Mouse (Mus musculus) natural killer cell, adult 2 months (primary cell): ENCODE results near the gene Tesc.

Source experiments
- DNase-seq, 2 experiments: peaks; one replicate each; pipeline ENCODE4 v3.0.0; 2022; ENCODE audit warnings: low spot score in 2 of 2

The Tesc gene

GRCm38 (mm10) chr5:118076721-118077592, 49.4 kb downstream of the Tesc start:
- DNase-seq, result no peak

GRCm38 (mm10) chr5:118078550-118078949, 51.0 kb downstream of the Tesc start:
- DNase-seq, result no peak

- no peak for DNase-seq
Observed at GRCm38 (mm10) chr5:118079354-118079753, 51.8 kb downstream of the Tesc start.

- no peak for DNase-seq
Observed at GRCm38 (mm10) chr5:118079839-118080250, 52.3 kb downstream of the Tesc start.

- DNase-seq, result no peak
Observed at GRCm38 (mm10) chr5:118081374-118081949, 53.9 kb downstream of the Tesc start.

DNA sequence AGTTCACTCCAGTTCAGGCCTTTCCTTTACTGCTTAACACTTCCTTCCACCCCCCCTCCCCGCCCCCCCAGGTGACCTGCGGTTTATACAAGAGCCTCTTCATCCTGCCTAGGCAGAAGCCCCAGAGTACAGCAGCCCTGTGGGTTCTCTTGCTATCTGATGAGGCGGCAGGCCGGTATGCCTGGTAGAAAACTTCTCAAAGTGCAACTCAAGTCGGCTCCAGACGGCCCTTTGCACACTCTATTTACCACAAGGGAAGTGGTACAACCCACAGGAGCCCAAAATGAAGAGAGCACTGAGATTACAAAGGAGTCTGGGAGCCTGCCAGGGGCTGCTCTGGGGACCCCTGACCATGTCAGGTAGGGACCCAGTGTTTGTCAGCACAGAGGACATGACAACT, 54.5 kb downstream of the Tesc start:
- peak; percentile 51 to 61 for DNase-seq

DNA sequence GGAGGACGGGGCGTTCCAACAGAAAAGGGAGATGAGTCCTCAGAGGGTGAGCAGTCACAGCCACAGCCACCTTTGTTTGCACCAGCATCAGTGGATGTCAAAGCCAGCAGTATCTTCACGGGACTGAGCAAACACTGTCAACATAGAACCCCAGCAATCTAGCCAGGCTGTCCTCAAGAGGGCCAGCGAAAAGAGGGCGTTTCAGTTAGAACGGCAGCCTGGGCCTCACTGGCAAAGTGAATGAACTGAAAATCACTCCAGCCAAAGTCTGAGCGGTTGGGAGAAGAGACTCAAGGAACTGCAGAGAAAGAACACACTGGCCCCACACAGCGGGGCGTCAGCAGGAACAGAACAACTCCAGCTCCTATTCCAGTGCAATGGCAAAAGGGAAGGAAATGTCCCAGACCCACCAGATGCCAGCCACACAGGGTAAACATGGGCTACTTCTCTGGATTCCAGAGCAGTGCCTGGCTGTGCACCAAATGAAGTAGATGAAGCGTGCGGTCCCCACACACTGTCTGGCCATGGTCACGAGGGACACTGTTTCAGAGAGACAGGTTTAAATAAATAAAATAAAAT, 55.6 kb downstream of the Tesc start:
- no peak for DNase-seq

DNA sequence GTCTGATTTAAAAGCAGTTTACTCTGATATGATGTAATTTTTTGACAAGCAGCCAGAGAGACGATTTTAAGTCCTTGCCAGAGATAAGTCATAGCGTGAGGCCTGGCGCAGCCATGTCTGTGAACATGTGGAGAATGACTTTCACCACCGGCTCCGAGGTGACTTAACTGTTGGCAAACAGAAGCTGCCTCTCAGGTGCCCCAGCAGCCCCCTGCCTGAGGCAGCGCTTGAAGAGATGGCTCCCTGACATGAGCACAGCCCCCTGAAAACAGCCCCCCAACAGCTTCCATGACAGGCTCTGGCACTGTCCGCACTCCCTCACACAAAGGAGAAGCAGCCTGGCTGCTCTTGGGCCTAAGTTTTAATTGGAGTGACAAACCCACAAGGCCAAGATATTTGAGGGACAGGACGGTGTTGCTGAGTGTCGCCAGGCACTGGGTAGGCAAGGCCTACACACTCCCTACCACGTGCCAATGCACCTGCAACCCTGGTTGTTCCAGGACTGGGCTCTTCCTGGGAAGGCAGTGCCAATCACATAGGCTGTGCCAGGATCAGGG, 56.7 kb downstream of the Tesc start:
- DNase-seq, result no peak

- peak in 1 of 2 experiments; percentile 17 for DNase-seq
Observed at GRCm38 (mm10) chr5:118085313-118085712, 57.8 kb downstream of the Tesc start.

DNA sequence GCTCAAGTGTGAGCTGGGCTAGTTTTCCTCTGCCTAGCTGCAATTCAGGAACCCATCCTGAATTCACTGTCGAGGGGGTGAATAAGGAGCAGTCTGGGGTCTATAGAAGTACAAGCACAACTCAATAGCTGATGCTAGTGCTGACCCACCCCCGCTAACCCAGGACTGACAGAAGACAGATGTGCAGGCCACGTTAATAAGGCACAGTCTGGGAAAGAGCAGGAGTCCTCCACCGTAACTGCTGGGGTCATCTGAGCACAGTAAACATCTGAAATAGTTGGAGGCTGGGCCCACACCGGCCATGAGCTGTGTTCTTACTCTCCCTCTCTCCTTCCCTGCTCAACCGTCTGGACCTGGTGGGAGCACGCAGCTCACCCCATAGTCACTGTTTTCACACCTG, 59.4 kb downstream of the Tesc start:
- no peak for DNase-seq

DNA sequence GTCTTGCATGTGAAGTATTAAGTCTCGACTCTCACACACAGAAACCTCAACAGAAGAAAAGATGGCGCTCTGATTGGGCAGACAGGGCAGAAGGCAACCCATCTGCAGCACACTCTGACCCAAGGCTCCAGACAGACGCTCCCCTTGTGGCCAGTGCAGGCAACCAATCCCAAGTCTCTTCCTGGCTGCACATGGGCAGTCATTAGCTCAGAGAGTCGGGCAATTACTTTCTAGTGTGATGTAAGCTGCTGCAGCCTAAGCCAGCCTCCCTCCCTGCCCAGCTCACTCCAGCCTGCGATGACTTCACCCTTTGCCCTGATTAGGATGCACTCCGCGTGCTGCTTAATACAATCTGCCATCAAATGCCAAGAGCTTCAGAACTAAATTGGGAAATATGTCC, 61.6 kb downstream of the Tesc start:
- no peak for DNase-seq

DNA sequence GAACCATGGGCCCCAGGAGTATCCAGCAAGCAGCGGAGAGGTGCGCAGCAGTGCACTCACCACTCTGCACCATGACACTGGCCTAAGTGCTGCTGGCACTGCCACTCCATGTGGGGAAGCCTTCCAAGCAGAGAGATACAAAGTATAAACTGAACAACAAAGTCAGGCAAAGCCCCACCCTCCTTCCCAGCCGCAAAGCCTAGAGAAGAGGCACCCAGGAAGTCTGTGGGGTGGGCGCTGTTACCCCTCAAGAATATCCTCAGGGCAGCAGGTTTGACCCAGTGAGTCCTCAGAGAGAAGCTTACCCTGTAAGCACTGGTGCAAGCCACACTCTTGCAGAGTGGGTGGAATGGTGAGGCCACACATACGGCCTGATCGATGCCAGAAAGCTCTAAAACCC, 62.6 kb downstream of the Tesc start:
- no peak for DNase-seq

DNA sequence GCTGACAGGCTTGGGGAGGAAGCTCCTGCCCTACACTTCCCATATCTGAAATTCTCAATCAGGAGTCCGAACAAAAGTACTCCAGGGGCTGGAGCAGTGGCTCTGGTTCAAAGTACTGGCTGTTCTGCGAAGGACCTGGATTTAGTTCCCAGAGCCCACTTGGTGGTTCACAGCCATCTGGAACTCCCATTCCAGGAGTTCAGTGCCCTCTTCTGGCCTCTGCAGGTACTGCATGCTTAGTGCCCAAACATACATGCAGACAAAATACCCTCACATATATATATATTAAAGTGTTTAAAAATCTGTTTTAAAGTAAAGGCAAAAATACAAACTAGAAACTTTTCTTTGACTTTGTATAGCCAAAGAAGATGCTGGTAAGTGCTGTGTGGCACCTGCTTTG, 63.3 kb downstream of the Tesc start:
- peak in 1 of 2 experiments; percentile 16 for DNase-seq

DNA sequence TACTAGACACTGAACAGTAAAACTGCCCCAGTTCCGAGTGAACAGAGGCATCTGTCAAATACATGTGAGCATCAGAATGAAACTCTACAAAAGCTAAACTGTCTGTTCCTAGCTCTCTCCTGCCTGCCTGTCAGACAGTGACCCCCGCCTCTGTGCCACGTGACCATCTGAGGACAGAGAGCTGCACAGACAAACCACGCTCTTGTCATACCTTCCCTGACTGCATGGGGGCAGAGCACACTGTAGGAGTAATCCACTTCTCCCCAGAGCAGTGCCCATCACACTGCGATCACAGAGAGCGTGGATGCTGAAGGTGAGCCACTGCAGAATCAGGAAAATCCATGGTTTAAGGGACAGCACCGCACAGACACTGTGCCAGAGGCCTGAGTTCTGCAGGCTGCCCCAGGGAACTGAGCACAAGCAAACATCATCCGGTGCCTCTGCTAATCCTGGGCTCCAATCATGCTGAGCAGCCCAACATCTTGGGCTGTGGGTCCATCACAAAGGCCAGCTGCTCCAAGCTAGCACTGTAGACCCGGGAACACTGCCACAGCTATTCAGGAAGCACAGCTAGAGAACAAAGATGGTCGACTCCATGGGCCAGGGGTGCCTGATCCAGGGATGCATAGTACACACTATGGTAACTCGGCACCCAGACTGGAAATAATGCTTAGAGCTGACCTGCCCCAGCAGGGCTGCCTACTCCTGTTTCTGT, 65.9 kb downstream of the Tesc start:
- DNase-seq, result no peak

DNA sequence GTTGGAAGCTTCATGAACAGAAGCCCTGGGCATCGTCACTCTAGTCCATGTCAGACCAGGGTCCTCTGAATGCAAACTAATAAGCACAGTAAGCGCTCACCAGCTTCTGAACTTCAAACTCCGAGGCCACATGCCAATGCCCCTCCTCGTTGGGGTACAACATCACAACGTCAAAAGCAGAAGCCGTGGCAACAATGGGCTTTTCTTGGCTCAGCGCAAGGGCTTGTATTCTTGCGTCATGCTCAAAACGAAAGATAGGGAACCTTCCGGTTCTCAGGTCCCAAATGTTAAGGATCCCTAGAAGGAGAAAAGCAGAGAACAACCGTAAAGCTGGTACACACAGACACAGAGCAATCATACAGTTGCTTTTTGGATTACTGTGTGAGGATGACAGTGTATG, 67.9 kb downstream of the Tesc start:
- DNase-seq, result no peak

DNA sequence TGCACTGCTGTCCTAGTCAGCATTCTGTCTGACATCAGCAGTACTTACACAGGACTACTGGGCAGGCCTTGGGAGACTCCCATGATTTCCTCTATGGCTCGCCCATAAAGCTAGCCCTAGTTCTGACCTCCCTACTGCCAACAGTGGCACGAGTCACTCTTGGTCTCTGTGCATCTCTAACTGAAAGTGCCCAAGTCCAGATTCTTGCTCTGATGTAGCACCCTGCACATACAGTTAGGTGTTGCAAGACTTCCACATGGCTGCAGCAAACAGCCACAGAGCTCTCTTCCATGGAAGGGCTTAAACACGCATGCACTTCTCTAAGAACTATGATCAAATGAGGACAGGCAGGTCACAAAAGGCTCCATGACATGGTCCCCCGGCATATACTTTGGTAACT, 68.3 kb downstream of the Tesc start:
- no peak for DNase-seq

GRCm38 (mm10) chr5:118096317-118096716, 68.8 kb downstream of the Tesc start:
- DNase-seq, result no peak

GRCm38 (mm10) chr5:118099069-118099869, 71.7 kb downstream of the Tesc start:
- no peak for DNase-seq

DNA sequence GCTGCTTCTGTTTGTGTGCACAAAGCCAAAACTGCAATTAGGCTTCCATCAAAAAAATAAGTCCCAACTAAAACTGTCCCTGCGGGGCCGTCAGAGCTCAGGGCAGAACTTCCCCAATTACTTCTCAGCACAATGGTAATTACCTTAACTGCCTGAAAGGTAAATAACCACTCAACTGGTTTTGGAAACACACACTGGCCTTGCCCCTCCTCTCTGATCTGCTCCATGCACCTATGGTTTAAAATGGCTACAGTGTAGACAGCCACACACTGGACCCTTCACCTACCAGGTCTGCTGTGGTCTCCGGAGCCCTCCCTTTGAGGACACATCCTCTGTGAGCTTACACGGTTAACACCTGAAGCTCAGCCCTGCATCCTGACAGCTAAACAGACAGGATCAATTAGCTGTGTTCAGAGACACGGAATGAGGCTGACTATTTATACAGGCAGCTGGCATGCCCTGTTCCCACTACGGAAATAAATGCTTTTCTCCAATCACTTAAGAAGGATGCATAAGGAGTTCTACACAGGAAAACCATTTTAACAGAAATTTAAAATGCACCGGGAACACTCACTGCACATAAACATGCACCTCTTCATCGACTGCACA, 72.4 kb downstream of the Tesc start:
- DNase-seq, result no peak

- DNase-seq, result no peak
Observed at GRCm38 (mm10) chr5:118105536-118105935, 78.0 kb downstream of the Tesc start.

GRCm38 (mm10) chr5:118106667-118107066, 79.1 kb downstream of the Tesc start:
- DNase-seq, result no peak
